Mouse (Mus musculus) MN1 (cell line): ENCODE measurements around the gene Runx1.

Source experiments
- DNase-seq: peaks from one replicate; pipeline ENCODE4 v3.0.0-alpha.2; 2016; ENCODE audit warnings: low spot score

Gene Runx1

GRCm38 (mm10) chr16:92826683-92827082 lies 734 bp upstream of the Runx1 start:
- DNase-seq, result no peak

- DNase-seq, result no peak
Measured at GRCm38 (mm10) chr16:92825204-92825843, 625 bp downstream of the Runx1 start.

GRCm38 (mm10) chr16:92824723-92825203 lies 1.2 kb downstream of the Runx1 start:
- no peak for DNase-seq

- no peak for DNase-seq
Measured at GRCm38 (mm10) chr16:92824003-92824722, 1.8 kb downstream of the Runx1 start.

- no peak for DNase-seq
Measured at GRCm38 (mm10) chr16:92823381-92823862, 2.5 kb downstream of the Runx1 start.

GRCm38 (mm10) chr16:92822676-92823075 lies 3.3 kb downstream of the Runx1 start:
- no peak for DNase-seq

- no peak for DNase-seq
Measured at GRCm38 (mm10) chr16:92821938-92822629, 3.9 kb downstream of the Runx1 start.

- no peak for DNase-seq
Measured at GRCm38 (mm10) chr16:92821596-92821937, 4.4 kb downstream of the Runx1 start.

GRCm38 (mm10) chr16:92820451-92820850 lies 5.5 kb downstream of the Runx1 start:
- no peak for DNase-seq

GRCm38 (mm10) chr16:92818480-92819269 lies 7.3 kb downstream of the Runx1 start:
- no peak for DNase-seq

- DNase-seq, result no peak
Measured at GRCm38 (mm10) chr16:92816092-92816491, 9.9 kb downstream of the Runx1 start.

GRCm38 (mm10) chr16:92815195-92815527 lies 10.8 kb downstream of the Runx1 start:
- DNase-seq, result no peak

- DNase-seq, result no peak
Measured at GRCm38 (mm10) chr16:92814366-92815194, 11.4 kb downstream of the Runx1 start.

GRCm38 (mm10) chr16:92812405-92812804 lies 13.5 kb downstream of the Runx1 start:
- DNase-seq, result no peak

GRCm38 (mm10) chr16:92810568-92811240 lies 15.2 kb downstream of the Runx1 start:
- DNase-seq, result no peak

GRCm38 (mm10) chr16:92807772-92808171 lies 18.2 kb downstream of the Runx1 start:
- DNase-seq, result no peak

GRCm38 (mm10) chr16:92803076-92803580 lies 22.8 kb downstream of the Runx1 start:
- no peak for DNase-seq

- no peak for DNase-seq
Measured at GRCm38 (mm10) chr16:92801567-92801966, 24.4 kb downstream of the Runx1 start.

- DNase-seq, result no peak
Measured at GRCm38 (mm10) chr16:92800845-92801244, 25.1 kb downstream of the Runx1 start.

GRCm38 (mm10) chr16:92799940-92800339 lies 26.0 kb downstream of the Runx1 start:
- DNase-seq, result no peak

- no peak for DNase-seq
Measured at GRCm38 (mm10) chr16:92794197-92794596, 31.8 kb downstream of the Runx1 start.
